Mouse (Mus musculus) adrenal gland, postnatal 36 days (tissue): ENCODE measurements at regions not wholly inside any gene's neighbourhood (a gene's known extent, or its start where the extent isn't known, plus 50 kb on each side); places are given as distances from the start of the nearest gene placed in this dataset.
"Not testable (repeated sequence)": the region's sequence is repeated elsewhere in the genome, so short reads cannot be mapped to it uniquely, and the experiment has no call there.

Experiments used
- DNase-seq, 2 experiments: peaks; one replicate each; pipeline ENCODE4 v3.0.0; 2021; ENCODE audit warnings: mixed read lengths in 1 of 2

- DNase-seq, result not testable (repeated sequence)
Observed at GRCm38 (mm10) chr8:20812164-20812872, 80.2 kb upstream of the Defb33 start.

- not testable (repeated sequence) for DNase-seq
Observed at GRCm38 (mm10) chr8:20813493-20813892, 79.0 kb upstream of the Defb33 start.

- peak in 1 of 2 experiments; percentile 2 for DNase-seq
Observed at GRCm38 (mm10) chr8:20822434-20822833, 70.0 kb upstream of the Defb33 start.

GRCm38 (mm10) chr8:20823219-20823618 lies 69.2 kb upstream of the Defb33 start:
- DNase-seq, result peak in 1 of 2 experiments; percentile 7

GRCm38 (mm10) chr8:20839481-20839880 lies 53.0 kb upstream of the Defb33 start:
- not testable (repeated sequence) for DNase-seq
